Mouse (Mus musculus): Measurements from ENCODE around the gene Olfr424. TPM values are rescaled to one million over a fixed set of nuclear protein-coding genes. Genes with fewer than 3 reads are reported as not detected.

Olfr424 gene
- total RNA-seq (2021) = not detected
- long read RNA-seq, experiment 1 = 0 reads
- long read RNA-seq, experiment 2 = 0 reads

- DNase-seq (ENCODE audit: extremely low spot score in 1 of 2, low spot score in 2 of 2) = no peak
- no peak within 1 kb of the TSS for H3K4me3 ChIP-seq
- no peak for TF ChIP-seq CTCF (IDR thresholded peaks at IDR 0.05)
- H3K27ac ChIP-seq = no peak within 1 kb of the TSS
- intact Hi-C loops (cut with DNase I) = no loop called here
Measured at GRCm38 (mm10) chr1:174131217-174131616, at the start of gene Olfr424. TSS of gene Olfr424 (plus strand) at chr1:174131517.

- no peak for DNase-seq (ENCODE audit: extremely low spot score in 1 of 2, low spot score in 2 of 2)
- Histone ChIP-seq H3K4me3 (no peak within 1 kb of the TSS), H3K27ac (no peak within 1 kb of the TSS)
- TF ChIP-seq CTCF (IDR thresholded peaks at IDR 0.05) = no peak
- intact Hi-C loops (cut with DNase I) = no loop called here
Measured at GRCm38 (mm10) chr1:174084031-174084430, 47.3 kb upstream of the Olfr424 start, which contains the start of gene Olfr429. TSS of gene Olfr429 (plus strand) at chr1:174084331.

- no peak for DNase-seq (ENCODE audit: extremely low spot score in 1 of 2, low spot score in 2 of 2)
- Histone ChIP-seq H3K27ac (no peak within 1 kb of the TSS), H3K4me3 (no peak within 1 kb of the TSS)
- TF ChIP-seq CTCF (IDR thresholded peaks at IDR 0.05) = no peak
- intact Hi-C loops (cut with DNase I) = no loop called here
Measured at GRCm38 (mm10) chr1:174096591-174096990, 34.7 kb upstream of the Olfr424 start, which contains the start of gene Olfr427. TSS of gene Olfr427 (plus strand) at chr1:174096891.

GRCm38 (mm10) chr1:174103735-174104134, 27.6 kb upstream of the Olfr424 start:
- no peak overlapping the region for H3K27ac ChIP-seq
- peak; percentile 73 for TF ChIP-seq CTCF (IDR thresholded peaks at IDR 0.05)
- intact Hi-C loops (cut with DNase I) = loop anchor here (5.0 kb wide), 1 partner anchor 246 kb away; no protein-coding TSS in a partner anchor
- no peak overlapping the region for H3K4me3 ChIP-seq
- no peak for DNase-seq (ENCODE audit: extremely low spot score in 1 of 2, low spot score in 2 of 2)

GRCm38 (mm10) chr1:174121062-174121461, 10.3 kb upstream of the Olfr424 start, which contains the start of gene Olfr231:
TSS of gene Olfr231 (minus strand) at chr1:174121162.
- DNase-seq (ENCODE audit: extremely low spot score in 1 of 2, low spot score in 2 of 2) = no peak
- intact Hi-C loops (cut with DNase I) = no loop called here
- TF ChIP-seq CTCF (IDR thresholded peaks at IDR 0.05) = no peak
- Histone ChIP-seq H3K4me3 (no peak within 1 kb of the TSS), H3K27ac (no peak within 1 kb of the TSS)

- DNase-seq (ENCODE audit: extremely low spot score in 1 of 2, low spot score in 2 of 2) = no peak
- Histone ChIP-seq H3K27ac (no peak overlapping the region), H3K4me3 (no peak overlapping the region)
- intact Hi-C loops (cut with DNase I) = no loop called here
- no peak for TF ChIP-seq CTCF (IDR thresholded peaks at IDR 0.05)
Measured at GRCm38 (mm10) chr1:174131999-174132398, 682 bp downstream of the Olfr424 start.

- TF ChIP-seq CTCF (IDR thresholded peaks at IDR 0.05) = no peak
- intact Hi-C loops (cut with DNase I) = no loop called here
Measured at GRCm38 (mm10) chr1:174141384-174141783, 10.1 kb downstream of the Olfr424 start.

GRCm38 (mm10) chr1:174146696-174147095, 15.4 kb downstream of the Olfr424 start:
- Histone ChIP-seq H3K27ac (no peak overlapping the region), H3K4me3 (no peak overlapping the region)
- DNase-seq (ENCODE audit: extremely low spot score in 1 of 2, low spot score in 2 of 2) = no peak
- no peak for TF ChIP-seq CTCF (IDR thresholded peaks at IDR 0.05)
- intact Hi-C loops (cut with DNase I) = no loop called here

More at GRCm38 (mm10) chr1:174141384-174141783, 10.1 kb downstream of the Olfr424 start:
- DNase-seq (ENCODE audit: extremely low spot score in 1 of 2, low spot score in 2 of 2) = no peak
- Histone ChIP-seq H3K27ac (no peak overlapping the region), H3K4me3 (no peak overlapping the region)

- H3K27ac ChIP-seq = no peak overlapping the region
- no peak for TF ChIP-seq CTCF (IDR thresholded peaks at IDR 0.05)
- no peak overlapping the region for H3K4me3 ChIP-seq
- intact Hi-C loops (cut with DNase I) = no loop called here
- DNase-seq (ENCODE audit: extremely low spot score in 1 of 2, low spot score in 2 of 2) = no peak
Measured at GRCm38 (mm10) chr1:174149289-174149688, 18.0 kb downstream of the Olfr424 start.

- intact Hi-C loops (cut with DNase I) = no loop called here
- TF ChIP-seq CTCF (IDR thresholded peaks at IDR 0.05) = no peak
- Histone ChIP-seq H3K27ac (no peak within 1 kb of the TSS), H3K4me3 (no peak within 1 kb of the TSS)
- DNase-seq (ENCODE audit: extremely low spot score in 1 of 2, low spot score in 2 of 2) = no peak
Measured at GRCm38 (mm10) chr1:174155333-174155732, 24.0 kb downstream of the Olfr424 start, which contains the start of gene Olfr420. TSS of gene Olfr420 (plus strand) at chr1:174155633.

GRCm38 (mm10) chr1:174157622-174158021, 26.3 kb downstream of the Olfr424 start:
- no peak overlapping the region for H3K4me3 ChIP-seq

GRCm38 (mm10) chr1:174158512-174158911, 27.2 kb downstream of the Olfr424 start:
- TF ChIP-seq CTCF (IDR thresholded peaks at IDR 0.05) = no peak
- Histone ChIP-seq H3K4me3 (no peak overlapping the region), H3K27ac (no peak overlapping the region)
- no peak for DNase-seq (ENCODE audit: extremely low spot score in 1 of 2, low spot score in 2 of 2)
- intact Hi-C loops (cut with DNase I) = no loop called here

More at GRCm38 (mm10) chr1:174157622-174158021, 26.3 kb downstream of the Olfr424 start:
- intact Hi-C loops (cut with DNase I) = no loop called here
- no peak overlapping the region for H3K27ac ChIP-seq
- no peak for TF ChIP-seq CTCF (IDR thresholded peaks at IDR 0.05)
- DNase-seq (ENCODE audit: extremely low spot score in 1 of 2, low spot score in 2 of 2) = no peak

- intact Hi-C loops (cut with DNase I) = no loop called here
- DNase-seq (ENCODE audit: extremely low spot score in 1 of 2, low spot score in 2 of 2) = no peak
- no peak overlapping the region for H3K4me3 ChIP-seq
- no peak overlapping the region for H3K27ac ChIP-seq
- no peak for TF ChIP-seq CTCF (IDR thresholded peaks at IDR 0.05)
Measured at GRCm38 (mm10) chr1:174159095-174159494, 27.8 kb downstream of the Olfr424 start.
